Mouse (Mus musculus) thymus, adult 2 months (tissue): ENCODE data around the gene Olfr869. TPM values are rescaled to one million over a fixed set of nuclear protein-coding genes. Genes with fewer than 3 reads are reported as not detected.

Experiments
- DNase-seq: peaks from one replicate; pipeline ENCODE4 v3.0.0; 2021
- H3K27ac ChIP-seq: fragments of 200-500 bp; 2 replicates; pipeline ENCODE4 v1.5.1; 2012; ENCODE audit warnings: low read length, control low read depth; ENCODE audit not compliant: control insufficient read depth, insufficient read depth
- H3K27me3 ChIP-seq: fragments of 200-500 bp; 2 replicates; pipeline ENCODE4 v1.6.1; 2012; ENCODE audit warnings: mild to moderate bottlenecking, low read length, moderate library complexity, mixed read lengths; ENCODE audit not compliant: control insufficient read depth, insufficient read depth
- H3K36me3 ChIP-seq: fragments of 200-500 bp; 2 replicates; pipeline ENCODE4 v1.6.1; 2012; ENCODE audit warnings: mild to moderate bottlenecking, low read length, moderate library complexity; ENCODE audit not compliant: control insufficient read depth, insufficient read depth
- H3K4me1 ChIP-seq: fragments of 200-500 bp; replicated peaks from 2 replicates; pipeline ENCODE4 v1.6.1; 2012; ENCODE audit warnings: low read length; ENCODE audit not compliant: control insufficient read depth, insufficient read depth
- H3K4me3 ChIP-seq: fragments of 200-500 bp; 2 replicates; pipeline ENCODE4 v1.5.1; 2012; ENCODE audit warnings: mild to moderate bottlenecking, low read length, control low read depth, moderate library complexity; ENCODE audit not compliant: control insufficient read depth, insufficient read depth
- CTCF ChIP-seq: fragments of 200-500 bp; IDR thresholded peaks from 2 replicates; pipeline ENCODE4 v1.5.1; 2012; ENCODE audit warnings: mild to moderate bottlenecking, control low read depth, low read length, moderate library complexity, borderline replicate concordance; ENCODE audit not compliant: control insufficient read depth, poor library complexity, insufficient read depth; ENCODE audit errors: extremely low read depth
- POLR2A ChIP-seq: fragments of 200-500 bp; IDR thresholded peaks from 2 replicates; pipeline ENCODE4 v1.6.1; 2012; ENCODE audit warnings: mild to moderate bottlenecking, low read length, control low read depth, moderate library complexity; ENCODE audit not compliant: control insufficient read depth, poor library complexity, insufficient read depth; ENCODE audit errors: extremely low read depth
- WGBS: fragments of 180-500 bp; shearing (Covaris S2); methylation state at CpG from one replicate; pipeline ENCODE4 v1.1.7; 2018; 5-methylcytosine and 5-hydroxymethylcytosine counted together
- polyA plus RNA-seq: library from polyadenylated mRNA; depleted of rRNA; stranded (reverse); fragments of >200 nt; gene quantifications from 2 replicates; pipeline ENCODE4 v1.2.3, GENCODE M21; 2012; rRNA removed

Olfr869 gene
- polyA plus RNA-seq, result not detected in 2 replicates

- DNase-seq, result no peak
- WGBS, result 88% methylated on average over 2 of the region's 2 CpGs
- Histone ChIP-seq H3K36me3 (no peaks in the 10 kb centered on the region), H3K4me1 (no peaks in the 10 kb centered on the region), H3K27ac (no peak within 1 kb of the TSS), H3K27me3 (no peaks in the 10 kb centered on the region), H3K4me3 (no peak within 1 kb of the TSS)
- TF ChIP-seq CTCF, result no peak
- no peak for TF ChIP-seq POLR2A
Observed at GRCm38 (mm10) chr9:20128709-20129108, at the start of gene Olfr869. TSS of gene Olfr869 (plus strand) at chr9:20129009.

GRCm38 (mm10) chr9:20098326-20098725, 30.5 kb upstream of the Olfr869 start, which contains the start of gene Olfr868:
TSS of gene Olfr868 (plus strand) at chr9:20098626.
- TF ChIP-seq CTCF, result no peak
- TF ChIP-seq POLR2A, result no peak
- no peaks in the 10 kb centered on the region for H3K4me1 ChIP-seq
- H3K36me3 ChIP-seq, result no peaks in the 10 kb centered on the region
- 36% methylated on average over 2 of the region's 2 CpGs for WGBS
- H3K4me3 ChIP-seq, result no peak within 1 kb of the TSS
- no peaks in the 10 kb centered on the region for H3K27me3 ChIP-seq
- DNase-seq, result no peak
- H3K27ac ChIP-seq, result no peak within 1 kb of the TSS

GRCm38 (mm10) chr9:20149706-20150105, 20.9 kb downstream of the Olfr869 start:
- Histone ChIP-seq H3K27me3 (no peaks in the 10 kb centered on the region), H3K27ac (no peak overlapping the region), H3K4me3 (no peak overlapping the region), H3K36me3 (no peaks in the 10 kb centered on the region), H3K4me1 (no peaks in the 10 kb centered on the region)
- WGBS, result 93% methylated on average over 3 of the region's 3 CpGs
- DNase-seq, result no peak
- TF ChIP-seq CTCF (no peak), POLR2A (no peak)

- WGBS, result 83% methylated on average over 2 of the region's 2 CpGs
- Histone ChIP-seq H3K36me3 (no peaks in the 10 kb centered on the region), H3K27ac (no peak within 1 kb of the TSS), H3K27me3 (no peaks in the 10 kb centered on the region), H3K4me1 (no peaks in the 10 kb centered on the region), H3K4me3 (no peak within 1 kb of the TSS)
- TF ChIP-seq POLR2A, result no peak
- no peak for DNase-seq
Observed at GRCm38 (mm10) chr9:20173957-20174356, 45.1 kb downstream of the Olfr869 start, which contains the start of gene Olfr870. TSS of gene Olfr870 (minus strand) at chr9:20174057.

GRCm38 (mm10) chr9:20179463-20179862, 50.7 kb downstream of the Olfr869 start:
- DNase-seq, result no peak
- no peaks in the 10 kb centered on the region for H3K36me3 ChIP-seq
- H3K4me1 ChIP-seq, result no peaks in the 10 kb centered on the region
- no peak overlapping the region for H3K27ac ChIP-seq
- WGBS, result 72% methylated on average over 5 of the region's 5 CpGs
- H3K4me3 ChIP-seq, result no peak overlapping the region
- no peaks in the 10 kb centered on the region for H3K27me3 ChIP-seq
- no peak for TF ChIP-seq CTCF
- no peak for TF ChIP-seq POLR2A

Other genes starting within 250 kb of the Olfr869 start
- gene Olfr862, start 241.0 kb upstream of the Olfr869 start, polyA plus RNA-seq, result not detected in 2 replicates
- gene Olfr77, start 212.1 kb upstream of the Olfr869 start, polyA plus RNA-seq, result not detected in 2 replicates
- not detected in 2 replicates for gene Olfr866, start 101.0 kb upstream of the Olfr869 start, polyA plus RNA-seq
- not detected in 2 replicates for gene Olfr867, start 71.4 kb upstream of the Olfr869 start, polyA plus RNA-seq
- not detected in 2 replicates for gene Olfr868, start 30.4 kb upstream of the Olfr869 start, polyA plus RNA-seq
- not detected in 2 replicates for gene Olfr870, start 45.0 kb downstream of the Olfr869 start, polyA plus RNA-seq
- gene Olfr871, start 83.2 kb downstream of the Olfr869 start, polyA plus RNA-seq, result not detected in 2 replicates
- not detected in 2 replicates for gene Olfr872, start 108.1 kb downstream of the Olfr869 start, polyA plus RNA-seq
- gene Olfr39, start 153.3 kb downstream of the Olfr869 start, polyA plus RNA-seq, result not detected in 2 replicates
- gene Olfr873, start 169.5 kb downstream of the Olfr869 start, polyA plus RNA-seq, result not detected in 2 replicates
- not detected in 2 replicates for gene Olfr18, start 207.1 kb downstream of the Olfr869 start, polyA plus RNA-seq